Mouse (Mus musculus) right cerebral cortex, postnatal 4 days (tissue): ENCODE results near the gene Anxa5.

Experiments used
- DNase-seq: peaks from one replicate; pipeline ENCODE4 v3.0.0-alpha.2; 2022

Gene Anxa5

DNA sequence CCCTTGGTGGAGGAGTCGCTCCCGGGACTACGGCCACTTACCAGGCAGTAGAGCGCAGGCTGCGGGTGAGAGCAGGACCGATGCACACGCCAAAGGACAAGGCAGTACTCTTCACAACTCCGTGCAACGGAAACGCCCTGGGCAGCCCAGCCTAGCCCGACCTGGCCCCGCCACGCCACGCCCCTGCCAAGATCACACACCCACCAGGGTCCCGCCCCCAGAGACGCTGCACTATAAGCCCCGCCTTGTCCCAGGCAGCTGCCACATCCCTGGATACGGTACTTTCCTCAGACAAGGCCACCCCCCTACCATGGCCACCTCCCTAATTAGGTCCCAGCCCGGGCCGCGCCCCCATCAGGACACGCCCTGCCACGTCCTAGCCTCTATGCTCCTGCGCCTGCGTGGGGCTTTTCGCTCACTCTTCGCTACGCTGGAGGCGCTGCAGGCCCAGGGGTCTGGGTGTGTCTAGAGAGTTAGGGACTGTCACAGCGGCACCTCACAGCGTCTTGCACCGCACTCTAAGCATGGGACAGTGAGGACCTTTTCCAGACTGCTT, at the start of gene Anxa5, which contains the start of gene 1810062G17Rik:
Gene Anxa5, minus strand, starts transcription at position 363 of the 556 bp plus-strand sequence.
Gene 1810062G17Rik, plus strand, starts transcription at position 406 of the 556 bp plus-strand sequence.
- DNase-seq: peak; percentile 83

DNA sequence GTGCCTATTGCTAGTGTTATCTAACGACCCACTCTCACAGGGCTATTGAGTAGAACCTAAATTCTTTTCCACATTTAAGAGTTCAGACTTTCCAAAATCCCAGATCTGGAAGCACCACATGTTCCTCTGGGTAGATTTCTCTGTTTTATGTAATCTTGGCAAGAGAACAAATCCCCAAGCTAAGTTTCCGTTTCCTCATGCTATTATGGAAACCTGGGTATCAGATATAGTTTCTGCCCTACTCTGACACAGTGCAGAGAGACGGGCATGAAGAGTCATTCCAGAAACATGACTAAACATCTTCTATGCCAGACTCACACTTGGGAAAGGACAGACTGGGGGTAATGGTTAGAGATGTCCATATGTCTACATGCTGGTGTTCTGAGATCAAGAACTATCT, 48.8 kb upstream of the Anxa5 start:
- DNase-seq: no peak

GRCm38 (mm10) chr3:36522137-36522536, 46.4 kb upstream of the Anxa5 start:
- no peak for DNase-seq

DNA sequence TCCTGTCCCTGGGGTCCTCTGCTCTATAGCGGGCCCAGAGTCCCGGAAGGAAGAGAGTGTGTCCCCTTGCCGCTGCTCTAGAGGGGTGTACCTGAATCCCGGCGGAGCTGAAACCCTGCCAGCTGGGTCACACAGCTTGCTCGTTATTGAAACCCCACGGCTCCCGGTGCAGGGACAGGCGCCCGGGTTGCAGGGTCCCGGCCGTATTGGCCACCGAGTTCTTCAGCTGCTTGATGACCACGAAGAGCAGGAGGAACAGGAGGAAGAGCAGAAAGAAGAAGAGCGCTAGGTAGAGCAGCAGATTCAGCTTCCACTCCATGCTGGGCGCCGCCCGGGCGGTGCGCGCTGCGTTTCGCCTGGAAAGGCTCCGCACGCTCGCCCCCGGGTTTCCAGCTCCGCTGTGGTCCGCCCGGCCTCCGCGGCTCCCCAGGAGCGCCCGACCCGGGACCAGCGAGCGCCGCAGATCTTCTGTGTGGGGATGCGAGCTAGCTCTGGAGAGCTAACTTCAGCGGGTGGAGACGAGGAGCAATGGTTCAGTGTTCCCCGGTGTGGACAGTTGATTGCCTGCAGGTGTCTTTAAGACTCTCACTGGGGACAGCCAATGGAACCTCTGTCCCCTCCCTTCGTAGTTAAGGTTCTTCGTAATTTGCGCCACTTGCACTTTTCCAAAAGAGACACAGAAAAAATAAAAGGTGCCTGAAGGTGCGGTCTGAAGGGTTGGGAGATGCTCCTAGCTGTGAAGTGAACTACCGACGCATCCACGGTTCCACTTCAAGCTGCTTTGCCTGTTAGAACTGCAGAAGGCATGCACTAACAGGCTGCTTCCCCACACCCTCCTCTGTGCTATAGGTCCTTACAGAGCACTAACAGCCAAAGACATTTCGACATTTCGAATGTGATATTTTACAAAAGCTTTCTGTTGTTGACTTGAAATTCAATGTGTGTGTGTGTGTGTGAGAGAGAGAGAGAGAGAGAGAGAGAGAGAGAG, 45.7 kb upstream of the Anxa5 start, which contains the start of gene Gm11549:
Gene Gm11549, minus strand, starts transcription at position 741 of the 988 bp plus-strand sequence.
- peak; percentile 37 for DNase-seq

GRCm38 (mm10) chr3:36516196-36516595, 40.5 kb upstream of the Anxa5 start:
- no peak for DNase-seq

DNA sequence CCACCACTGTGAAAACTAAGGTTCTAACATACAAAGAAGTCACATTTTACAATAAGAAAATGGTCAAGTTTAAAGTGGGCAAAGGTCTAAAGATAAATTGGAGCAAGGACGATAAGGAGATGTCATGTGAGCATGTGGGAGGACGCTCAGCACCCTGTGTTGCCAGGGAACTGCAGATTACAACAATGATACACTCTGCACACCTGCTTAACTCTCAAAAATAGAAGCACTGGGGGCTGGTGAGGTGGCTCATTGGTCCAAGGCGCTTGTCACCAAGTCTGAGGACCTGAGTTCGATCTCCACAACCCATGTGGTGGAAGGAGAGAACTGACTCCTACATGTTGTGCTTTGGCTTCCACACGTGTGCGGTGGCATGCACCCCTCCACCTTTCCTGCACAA, 35.8 kb upstream of the Anxa5 start:
- no peak for DNase-seq

DNA sequence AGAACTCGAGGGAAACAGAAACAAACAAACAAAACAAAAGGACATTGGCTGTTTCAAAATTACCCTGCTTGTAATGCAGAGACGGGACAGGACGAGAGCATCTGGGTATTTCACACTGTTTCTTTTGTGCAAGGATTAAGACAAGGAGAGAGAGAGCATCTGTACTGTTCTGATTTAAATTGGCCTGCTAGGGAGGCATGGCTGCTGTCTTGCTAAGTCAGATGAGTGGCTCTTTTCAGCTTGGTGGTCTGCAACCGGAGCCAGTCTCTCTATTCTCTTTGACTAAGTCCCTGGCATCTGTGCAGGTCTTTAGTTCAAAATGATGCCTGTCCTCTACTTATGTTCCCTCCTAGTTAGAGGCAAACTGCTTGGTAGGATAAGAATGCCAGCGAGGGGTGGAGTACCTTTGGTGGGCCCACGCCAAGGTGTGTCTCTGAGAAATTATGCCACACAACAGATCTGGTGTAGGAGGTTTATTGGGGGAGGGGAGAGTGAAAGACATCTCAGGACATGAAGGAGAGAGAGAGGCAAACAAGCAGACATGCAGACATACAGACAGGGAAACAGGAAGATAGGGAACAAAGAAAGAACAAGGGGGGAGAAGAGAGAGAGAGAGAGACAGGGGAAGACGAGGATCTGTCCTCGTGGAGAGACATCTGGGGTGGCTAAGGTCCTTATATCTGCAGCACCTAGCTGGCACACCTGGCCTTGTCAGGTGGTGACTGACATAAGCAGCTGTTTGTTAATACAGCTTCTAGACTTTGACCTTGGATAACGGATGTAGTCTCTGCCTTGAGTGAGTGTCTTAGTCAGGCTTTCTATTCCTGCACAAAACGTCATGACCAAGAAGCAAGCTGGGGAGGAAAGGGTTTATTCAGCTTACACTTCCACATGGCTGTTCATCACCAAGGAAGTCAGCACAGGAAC, 30.4 kb upstream of the Anxa5 start:
- DNase-seq: no peak

DNA sequence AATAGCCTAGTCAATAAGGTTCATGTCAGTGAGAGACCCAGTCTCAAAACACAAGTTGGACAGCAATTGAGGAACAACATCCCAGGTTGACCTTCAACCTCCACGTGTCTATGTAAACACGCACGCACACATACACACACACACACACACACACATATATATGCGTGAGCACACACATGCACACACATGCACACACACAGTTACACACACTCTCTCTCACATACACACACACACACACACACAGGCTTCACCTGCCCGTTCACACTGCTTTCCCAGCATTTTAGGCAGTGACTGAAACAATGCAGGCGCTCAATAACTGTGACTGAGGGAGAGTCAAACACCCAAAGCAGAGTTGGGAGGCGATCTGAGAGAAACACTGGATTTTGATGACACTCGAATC, 29.6 kb upstream of the Anxa5 start:
- DNase-seq: no peak

DNA sequence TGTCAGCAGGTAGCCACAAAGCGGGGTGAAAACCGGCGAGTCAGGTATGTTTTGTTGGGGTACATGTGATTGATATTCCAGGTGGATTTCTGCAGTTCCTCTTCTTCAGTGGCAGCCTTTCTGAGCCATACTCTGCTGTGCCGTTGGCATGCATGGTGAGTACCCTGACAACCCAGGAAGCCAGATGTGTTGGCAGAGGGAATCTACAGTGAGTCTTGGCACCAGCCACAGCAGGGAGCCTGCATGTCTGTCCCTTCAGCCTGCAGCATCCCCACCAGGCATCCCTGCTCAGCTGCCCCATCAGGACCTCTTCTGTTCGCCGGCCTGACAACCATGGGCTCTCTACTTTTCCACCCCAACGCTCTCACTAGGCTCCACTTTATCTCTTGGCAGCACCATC, 25.9 kb upstream of the Anxa5 start:
- no peak for DNase-seq

GRCm38 (mm10) chr3:36500976-36501375, 25.3 kb upstream of the Anxa5 start:
- no peak for DNase-seq

DNA sequence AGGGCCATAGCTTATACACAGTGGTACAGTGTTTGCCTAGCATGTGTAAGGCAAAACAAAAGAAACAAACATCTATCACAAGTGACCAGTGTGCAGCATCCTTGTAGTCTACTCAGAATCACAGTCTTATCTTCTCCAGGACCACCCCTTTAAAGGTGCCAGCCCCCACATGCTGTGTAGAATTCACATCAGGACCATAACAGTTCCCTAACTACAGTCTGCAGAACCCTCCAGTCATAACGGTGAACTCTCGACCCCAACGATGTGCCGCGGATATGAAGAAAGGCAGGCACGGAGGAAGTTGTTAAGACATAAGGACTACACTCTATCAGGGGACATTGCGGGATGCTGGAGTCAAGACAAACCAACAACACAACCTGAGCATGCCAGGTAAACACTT, 23.7 kb upstream of the Anxa5 start:
- no peak for DNase-seq

DNA sequence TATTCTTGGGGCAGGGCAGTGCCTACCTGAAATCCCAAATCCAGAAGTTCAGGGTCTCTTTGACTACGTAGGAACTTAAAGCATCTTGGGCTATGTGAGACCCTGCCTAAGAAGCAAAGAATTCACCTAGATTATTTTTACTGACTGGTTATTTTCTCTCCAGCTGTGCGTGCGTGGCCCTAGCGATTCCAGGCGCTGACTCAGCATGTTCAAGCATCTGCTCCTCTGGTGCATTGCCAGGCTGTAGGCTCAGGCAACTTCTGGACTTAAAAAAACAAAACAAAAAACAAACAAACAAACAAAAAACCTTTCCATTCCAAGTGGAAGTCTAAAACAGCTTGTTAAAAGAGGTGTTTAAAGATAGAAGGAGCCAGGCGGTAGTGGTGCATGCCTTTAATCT, 22.5 kb upstream of the Anxa5 start:
- DNase-seq: no peak

DNA sequence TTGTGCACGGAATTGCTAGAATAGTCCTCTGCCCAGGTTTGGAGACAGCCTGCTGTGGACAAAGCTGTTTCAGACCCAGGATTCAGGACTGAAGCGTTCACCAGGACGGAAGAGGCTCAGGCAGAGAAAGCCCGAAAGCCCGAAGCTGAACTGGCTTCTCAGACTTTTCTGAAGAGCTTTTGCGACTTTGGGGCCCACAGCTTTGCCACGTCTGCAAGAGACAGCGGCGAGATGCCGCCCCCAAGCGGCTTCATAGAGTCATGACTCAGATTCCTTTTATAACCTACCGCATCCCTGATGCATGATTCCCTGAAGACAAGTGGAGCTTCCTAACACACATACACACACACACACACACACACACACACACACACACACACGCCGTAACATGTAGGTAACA, 21.1 kb upstream of the Anxa5 start:
- peak; percentile 81 for DNase-seq

DNA sequence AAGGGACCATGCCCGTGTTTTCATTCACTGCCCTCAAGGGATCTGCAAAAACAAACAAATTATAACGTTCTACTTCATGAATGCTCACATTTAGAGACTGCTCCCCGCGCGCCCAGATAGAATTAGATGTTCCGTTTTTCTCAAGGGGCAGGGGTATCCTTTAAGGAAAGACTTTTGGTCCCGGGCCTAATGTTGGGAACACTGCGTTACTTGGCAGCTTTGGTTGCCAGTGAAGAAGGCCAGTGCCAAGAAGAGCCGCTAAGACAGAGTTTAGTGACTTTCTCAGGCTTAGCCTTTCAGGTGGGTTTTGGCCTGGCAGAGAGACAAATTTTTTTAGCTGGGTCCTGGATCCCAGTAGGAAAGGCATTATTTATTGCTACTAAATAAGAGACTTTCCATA, 20.6 kb upstream of the Anxa5 start:
- DNase-seq: no peak

GRCm38 (mm10) chr3:36495436-36495835, 19.7 kb upstream of the Anxa5 start:
- peak; percentile 96 for DNase-seq

GRCm38 (mm10) chr3:36494613-36495012, 18.9 kb upstream of the Anxa5 start:
- no peak for DNase-seq

DNA sequence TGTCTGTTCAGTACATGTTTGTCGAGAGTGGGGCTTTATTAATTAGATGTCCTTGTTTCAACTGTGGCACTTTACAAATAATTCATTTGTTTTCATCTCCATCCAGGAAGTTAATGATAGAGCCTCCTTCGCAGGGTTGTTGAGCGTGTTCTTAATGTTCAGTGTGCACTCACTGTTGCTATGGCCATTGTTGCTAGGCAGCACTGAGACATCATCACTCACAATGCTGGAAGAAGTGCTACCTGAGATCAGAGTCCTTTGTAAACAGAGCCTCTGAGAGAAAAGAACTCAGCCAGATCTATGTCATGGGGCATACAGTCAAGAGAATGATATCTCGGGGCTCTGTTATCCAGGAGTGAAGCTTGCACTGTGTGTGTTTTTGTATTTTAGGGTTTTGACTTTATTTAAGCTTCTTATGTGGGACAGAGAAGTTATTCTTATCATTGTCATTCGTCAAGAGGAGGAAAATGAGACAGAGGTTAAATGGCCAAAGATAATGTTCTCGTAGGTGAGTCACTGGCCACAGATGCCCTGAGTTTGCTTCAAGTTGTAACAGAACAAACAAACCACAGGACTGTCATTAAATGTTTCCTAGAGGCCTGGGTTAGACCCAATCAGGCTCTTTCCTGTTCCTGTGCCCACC, 18.1 kb upstream of the Anxa5 start:
- DNase-seq: no peak

- DNase-seq: no peak
These were observed 17.2 kb upstream of the Anxa5 start for GRCm38 (mm10) chr3:36492716-36493391.

DNA sequence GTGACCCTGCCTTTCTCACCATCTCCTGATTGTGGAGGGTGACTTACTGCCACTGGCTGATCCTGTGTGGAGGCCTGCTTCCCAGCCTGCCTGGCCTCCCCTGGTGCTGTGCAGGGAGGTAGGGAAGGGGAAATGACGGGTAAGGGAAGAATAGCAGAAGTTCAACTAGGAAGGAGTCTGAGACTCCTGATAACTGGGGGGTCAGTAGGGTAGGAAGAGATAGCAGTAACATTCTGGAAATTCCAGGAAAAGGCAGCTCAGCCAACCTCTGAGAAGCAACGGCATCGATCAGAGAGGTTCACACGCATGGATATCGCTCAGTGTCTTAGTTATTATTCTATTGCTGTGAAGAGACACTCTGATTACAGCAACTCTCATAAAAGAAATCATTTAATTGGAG, 15.8 kb upstream of the Anxa5 start:
- DNase-seq: no peak

- no peak for DNase-seq
These were observed 13.9 kb upstream of the Anxa5 start for GRCm38 (mm10) chr3:36489590-36489910.

DNA sequence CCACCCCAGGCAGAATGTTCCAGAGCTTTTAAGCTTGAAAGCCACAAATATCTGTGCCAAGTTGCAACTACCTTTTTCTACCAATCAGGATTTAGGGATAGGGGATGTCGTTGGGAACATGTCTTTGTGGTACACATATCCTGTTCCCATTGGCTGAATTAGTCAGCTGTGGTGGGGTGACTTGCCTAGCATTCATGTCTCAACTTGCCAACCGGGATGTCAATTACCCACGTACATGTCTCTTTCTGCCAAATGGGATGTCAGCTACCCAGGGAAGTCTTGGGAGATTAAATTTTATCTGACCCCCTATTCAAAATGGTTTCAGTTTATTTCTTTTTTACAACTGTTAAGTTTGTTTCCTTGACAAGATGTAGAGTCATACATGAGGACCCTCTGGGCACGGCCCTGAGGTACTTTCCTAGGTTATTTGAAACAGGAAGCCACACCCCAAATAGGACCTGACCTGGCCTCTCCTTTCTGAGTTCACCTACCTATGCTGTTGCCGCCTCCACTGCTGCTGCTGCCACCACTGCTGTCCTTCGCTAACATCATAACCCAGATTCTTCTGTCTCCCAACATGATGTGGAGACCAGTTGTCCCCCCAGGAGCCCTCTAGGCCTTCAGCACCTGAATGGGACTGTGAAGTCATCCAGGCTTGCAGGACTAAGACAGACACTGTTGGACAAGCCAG, 13.3 kb upstream of the Anxa5 start:
- no peak for DNase-seq
